Mouse (Mus musculus): ENCODE measurements at regions not wholly inside any gene's neighbourhood (a gene's known extent, or its start where the extent isn't known, plus 50 kb on each side); places are given as distances from the start of the nearest gene placed in this dataset.

DNA sequence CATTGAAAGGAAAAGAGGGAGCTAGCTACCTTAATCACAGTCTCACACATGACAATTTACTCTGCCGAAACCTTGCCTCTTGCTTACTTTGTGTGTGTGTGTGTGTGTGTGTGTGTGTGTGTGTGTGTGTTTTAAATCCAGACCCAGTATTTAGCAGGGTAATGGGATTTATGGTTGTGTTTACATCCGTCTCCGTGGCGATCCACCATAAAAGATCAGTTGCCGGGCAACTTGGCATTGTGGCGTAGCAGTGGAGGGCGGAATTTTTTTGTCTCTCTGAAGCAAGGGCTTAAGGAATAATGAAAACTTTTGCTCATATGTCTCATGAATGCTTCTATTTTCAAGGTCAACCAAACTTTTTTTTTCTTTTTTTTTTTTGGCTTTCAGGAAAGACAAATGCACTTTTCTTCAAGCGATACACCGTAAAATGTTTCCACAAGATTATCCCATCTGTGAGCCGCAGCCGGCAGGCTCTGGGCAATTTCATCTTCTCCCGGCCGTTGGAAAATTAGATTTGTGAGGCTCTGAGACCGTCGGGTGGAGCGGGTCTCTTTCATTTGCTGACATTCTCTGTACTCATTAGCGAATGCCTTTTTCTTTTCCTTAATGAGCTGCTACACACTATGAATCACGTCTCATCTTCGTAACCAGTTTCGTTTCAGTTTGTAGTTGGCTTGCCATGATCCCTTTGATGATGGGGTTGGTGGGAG, 53.9 kb upstream of the Ptch1 start:
- peaks cover 11% of the 10 kb centered on the region for H3K4me1 ChIP-seq (replicated peaks)
- H3K27me3 ChIP-seq, result peaks cover 64% of the 10 kb centered on the region
- no peaks in the 10 kb centered on the region for H3K9me3 ChIP-seq
- H3K36me3 ChIP-seq, result no peaks in the 10 kb centered on the region
- ATAC-seq, result peak; percentile 86
- H3K9ac ChIP-seq (replicated peaks), result no peak overlapping the region
- WGBS, result 4% methylated on average over 20 of the region's 20 CpGs
- peak overlapping the region; percentile 50 for H3K4me2 ChIP-seq (replicated peaks)
- peak overlapping the region; percentile 24 for H3K4me3 ChIP-seq (replicated peaks)
- H3K27ac ChIP-seq, result peak overlapping the region; percentile 67

DNA sequence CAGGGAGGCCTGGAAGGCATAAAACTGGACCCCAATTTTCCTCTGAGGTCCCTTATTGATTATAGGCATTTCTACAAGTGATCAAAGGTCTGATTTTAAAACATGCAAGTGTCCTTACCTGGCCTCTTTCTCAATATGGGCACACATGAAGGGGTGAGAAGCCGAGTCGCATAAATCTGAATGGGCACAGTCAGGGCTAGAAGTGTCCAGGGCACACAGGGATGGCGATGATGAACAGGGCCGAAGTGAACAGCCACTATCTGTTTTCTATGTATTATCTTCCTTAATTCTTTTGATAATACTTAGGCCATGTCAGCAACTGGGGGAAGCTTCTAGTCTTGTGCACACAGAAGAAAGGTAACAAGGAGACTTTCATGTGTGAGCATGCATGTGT, 54.5 kb upstream of the Ptch1 start:
- Histone ChIP-seq H3K27me3 (peaks cover 60% of the 10 kb centered on the region), H3K4me3 (replicated peaks) (peak overlapping the region; percentile 24), H3K4me2 (replicated peaks) (peak overlapping the region; percentile 50), H3K4me1 (replicated peaks) (peaks cover 11% of the 10 kb centered on the region), H3K9ac (replicated peaks) (no peak overlapping the region), H3K36me3 (no peaks in the 10 kb centered on the region), H3K9me3 (no peaks in the 10 kb centered on the region), H3K27ac (peak overlapping the region; percentile 67)
- 70% methylated on average over 4 of the region's 4 CpGs for WGBS
- peak; percentile 43; the same call in 1 of the 2 replicates for ATAC-seq

DNA sequence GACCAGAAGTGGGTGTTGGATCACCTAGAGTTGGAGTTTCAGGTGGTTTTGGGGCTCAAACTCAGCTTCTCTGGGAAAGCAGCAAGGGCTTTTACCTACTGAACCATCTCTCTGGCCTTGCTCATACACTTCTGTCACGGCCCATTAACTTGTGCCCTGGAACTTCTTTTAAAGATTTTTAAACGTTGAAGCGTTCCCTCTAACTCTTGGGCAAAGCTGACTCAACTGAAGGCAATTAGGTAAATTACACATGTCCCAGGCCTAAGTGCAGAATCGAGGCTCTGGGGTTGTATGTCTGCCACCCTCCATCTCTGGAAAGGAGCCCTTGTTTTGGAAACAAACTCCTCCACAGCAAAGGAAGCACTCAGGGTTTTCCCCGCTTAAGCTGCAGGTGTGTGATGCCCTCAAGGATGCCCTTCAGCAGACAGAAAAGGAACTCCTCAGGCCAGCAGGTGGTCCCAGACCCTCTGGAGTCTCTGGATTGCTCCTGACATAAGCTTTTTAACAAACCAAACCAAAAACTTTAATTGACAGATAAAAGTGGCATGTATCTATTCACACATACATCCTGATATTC, 58.5 kb upstream of the Ptch1 start:
- Histone ChIP-seq H3K4me3 (replicated peaks) (no peak overlapping the region), H3K27ac (no peak overlapping the region), H3K9me3 (no peaks in the 10 kb centered on the region), H3K4me2 (replicated peaks) (no peak overlapping the region), H3K27me3 (peaks cover 29% of the 10 kb centered on the region), H3K9ac (replicated peaks) (no peak overlapping the region), H3K36me3 (no peaks in the 10 kb centered on the region), H3K4me1 (replicated peaks) (peaks cover 11% of the 10 kb centered on the region)
- WGBS, result 49% methylated on average over 5 of the region's 5 CpGs
- no peak for ATAC-seq

DNA sequence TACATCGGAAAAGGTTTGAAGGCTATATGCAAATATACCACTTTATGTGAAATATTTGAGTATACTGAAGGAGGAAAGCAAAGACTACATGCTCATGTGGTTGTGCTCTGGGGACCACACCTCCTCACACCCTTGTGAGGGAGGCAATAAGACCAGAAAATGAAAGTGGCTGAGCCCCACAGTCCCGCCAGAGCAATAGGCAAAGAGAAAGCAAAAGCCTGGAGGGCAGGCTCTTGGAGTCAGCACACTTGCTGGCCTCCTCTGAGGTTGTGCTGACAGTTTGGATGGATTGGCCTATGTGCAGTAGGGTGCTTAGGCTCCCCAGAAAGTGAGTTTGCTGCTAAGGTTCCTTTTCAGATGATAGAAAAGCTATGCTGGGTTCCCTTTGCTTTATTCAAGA, 60.9 kb upstream of the Ptch1 start:
- Histone ChIP-seq H3K9me3 (no peaks in the 10 kb centered on the region), H3K27me3 (peaks cover 29% of the 10 kb centered on the region), H3K4me1 (replicated peaks) (no peaks in the 10 kb centered on the region), H3K36me3 (no peaks in the 10 kb centered on the region), H3K9ac (replicated peaks) (no peak overlapping the region), H3K27ac (no peak overlapping the region), H3K4me3 (replicated peaks) (no peak overlapping the region), H3K4me2 (replicated peaks) (no peak overlapping the region)
- ATAC-seq, result no peak
- WGBS, result 83% methylated on average over 2 of the region's 2 CpGs

DNA sequence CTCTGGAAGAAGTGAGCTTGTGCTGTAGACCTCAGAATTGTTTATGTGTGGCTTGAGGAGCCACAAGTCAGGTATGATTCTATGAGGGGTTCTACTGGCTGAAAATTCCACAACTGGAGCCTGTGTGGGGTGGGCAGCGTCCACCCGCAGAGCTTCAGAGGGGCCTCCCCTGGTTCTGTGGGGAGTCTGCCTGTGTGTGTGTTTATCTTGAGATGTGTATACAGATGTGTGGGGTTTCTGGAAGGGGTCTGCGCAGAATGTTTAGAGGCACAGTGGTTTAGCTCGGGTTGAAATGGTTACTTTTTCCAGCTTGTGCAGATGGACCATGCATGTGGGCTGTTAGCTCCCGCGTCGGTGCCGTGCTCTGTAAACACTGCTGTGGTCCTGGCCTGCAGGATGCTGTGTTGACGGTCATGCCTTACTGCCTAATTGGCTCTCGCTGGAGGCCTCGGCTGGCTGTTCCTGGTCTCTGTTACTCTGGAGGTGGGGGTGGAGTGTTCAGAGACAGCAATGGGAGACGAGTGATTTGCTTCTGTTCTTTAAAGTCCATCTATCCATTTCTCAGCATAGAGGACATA, 68.3 kb upstream of the Ptch1 start:
- Histone ChIP-seq H3K27ac (no peak overlapping the region), H3K4me2 (replicated peaks) (no peak overlapping the region), H3K27me3 (0 out of 2 replicates have a peak, but pooled peaks cover 6% of the 10 kb centered on the region), H3K4me3 (replicated peaks) (no peak overlapping the region), H3K9ac (replicated peaks) (no peak overlapping the region), H3K4me1 (replicated peaks) (peaks cover 4% of the 10 kb centered on the region; the same call in 1 of the 2 replicates), H3K36me3 (no peaks in the 10 kb centered on the region), H3K9me3 (no peaks in the 10 kb centered on the region)
- ATAC-seq, result no peak
- 68% methylated on average over 12 of the region's 12 CpGs for WGBS

DNA sequence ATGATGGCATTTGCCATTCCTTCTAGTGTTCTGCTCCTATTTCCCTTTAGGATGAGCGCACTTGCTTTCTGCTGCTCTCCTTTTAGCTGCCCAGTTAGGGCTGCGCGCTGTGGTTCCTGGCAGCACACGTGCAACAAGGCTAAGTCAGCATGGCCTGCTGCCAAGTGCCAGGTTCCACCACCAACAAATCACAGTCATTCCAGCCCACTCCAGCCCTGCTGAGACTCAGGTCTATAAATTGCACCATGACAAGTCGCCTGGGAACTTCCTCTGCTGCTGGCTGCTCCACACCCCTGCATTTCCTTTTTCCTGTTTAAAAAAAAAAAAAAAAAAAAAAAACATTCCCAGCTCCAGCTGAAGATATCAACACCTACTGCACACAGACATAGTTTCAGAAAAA, 69.2 kb upstream of the Ptch1 start:
- ATAC-seq, result no peak
- WGBS, result 78% methylated on average over 5 of the region's 5 CpGs
- Histone ChIP-seq H3K9ac (replicated peaks) (no peak overlapping the region), H3K9me3 (no peaks in the 10 kb centered on the region), H3K4me3 (replicated peaks) (no peak overlapping the region), H3K27me3 (0 out of 2 replicates have a peak, but pooled peaks cover 6% of the 10 kb centered on the region), H3K4me2 (replicated peaks) (no peak overlapping the region), H3K36me3 (no peaks in the 10 kb centered on the region), H3K27ac (no peak overlapping the region), H3K4me1 (replicated peaks) (peaks cover 4% of the 10 kb centered on the region; the same call in 1 of the 2 replicates)

DNA sequence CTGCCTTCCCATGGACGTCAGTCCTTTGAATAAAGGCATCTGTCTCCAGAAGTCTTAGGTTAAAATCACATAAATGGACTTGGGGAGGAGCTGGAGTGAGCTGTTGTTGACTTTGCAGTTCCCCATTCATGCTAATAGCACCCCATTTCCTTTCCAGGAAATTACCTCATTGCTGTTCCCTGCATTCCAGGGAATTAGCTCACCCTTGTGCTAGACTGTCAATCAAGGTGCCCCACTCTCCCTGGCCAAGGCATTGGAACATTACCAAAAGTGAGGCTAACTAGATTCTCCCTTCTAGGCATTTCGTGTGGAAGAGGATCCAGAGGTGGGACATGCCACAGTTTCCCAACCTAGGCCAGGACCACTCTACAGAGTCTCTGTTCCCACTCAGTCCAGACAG, 70.0 kb upstream of the Ptch1 start:
- H3K9ac ChIP-seq (replicated peaks), result no peak overlapping the region
- H3K4me1 ChIP-seq (replicated peaks), result peaks cover 4% of the 10 kb centered on the region; the same call in 1 of the 2 replicates
- 0 out of 2 replicates have a peak, but pooled peaks cover 6% of the 10 kb centered on the region for H3K27me3 ChIP-seq
- no peak overlapping the region for H3K4me3 ChIP-seq (replicated peaks)
- no peak overlapping the region for H3K4me2 ChIP-seq (replicated peaks)
- WGBS, result 70% methylated on average over 2 of the region's 2 CpGs
- no peaks in the 10 kb centered on the region for H3K9me3 ChIP-seq
- H3K36me3 ChIP-seq, result no peaks in the 10 kb centered on the region
- H3K27ac ChIP-seq, result no peak overlapping the region
- ATAC-seq, result no peak

DNA sequence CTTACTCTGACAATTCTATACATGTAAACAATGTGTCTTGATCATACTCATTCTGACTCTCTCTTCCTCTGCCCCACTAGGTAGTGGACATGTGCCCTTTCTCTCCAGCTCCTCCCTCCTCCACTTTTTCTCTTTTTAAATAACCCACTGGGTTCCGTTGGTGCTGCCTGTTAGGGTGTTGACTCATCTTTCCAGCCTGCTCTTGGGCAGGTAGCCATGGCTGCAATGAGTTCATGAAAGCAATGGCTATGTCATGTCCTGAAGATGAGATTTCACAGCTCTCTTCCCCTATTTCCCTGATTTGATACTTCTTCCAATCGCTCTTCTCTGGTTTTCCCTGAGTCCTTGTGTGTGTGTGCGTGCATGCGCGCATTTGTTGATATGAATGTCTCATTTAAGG, 70.9 kb upstream of the Ptch1 start:
- H3K9me3 ChIP-seq, result no peaks in the 10 kb centered on the region
- ATAC-seq, result no peak
- H3K36me3 ChIP-seq, result no peaks in the 10 kb centered on the region
- WGBS, result 91% methylated on average over 5 of the region's 5 CpGs
- H3K27me3 ChIP-seq, result 0 out of 2 replicates have a peak, but pooled peaks cover 6% of the 10 kb centered on the region
- no peak overlapping the region for H3K4me2 ChIP-seq (replicated peaks)
- no peak overlapping the region for H3K9ac ChIP-seq (replicated peaks)
- no peak overlapping the region for H3K27ac ChIP-seq
- peaks cover 4% of the 10 kb centered on the region; the same call in 1 of the 2 replicates for H3K4me1 ChIP-seq (replicated peaks)
- no peak overlapping the region for H3K4me3 ChIP-seq (replicated peaks)

DNA sequence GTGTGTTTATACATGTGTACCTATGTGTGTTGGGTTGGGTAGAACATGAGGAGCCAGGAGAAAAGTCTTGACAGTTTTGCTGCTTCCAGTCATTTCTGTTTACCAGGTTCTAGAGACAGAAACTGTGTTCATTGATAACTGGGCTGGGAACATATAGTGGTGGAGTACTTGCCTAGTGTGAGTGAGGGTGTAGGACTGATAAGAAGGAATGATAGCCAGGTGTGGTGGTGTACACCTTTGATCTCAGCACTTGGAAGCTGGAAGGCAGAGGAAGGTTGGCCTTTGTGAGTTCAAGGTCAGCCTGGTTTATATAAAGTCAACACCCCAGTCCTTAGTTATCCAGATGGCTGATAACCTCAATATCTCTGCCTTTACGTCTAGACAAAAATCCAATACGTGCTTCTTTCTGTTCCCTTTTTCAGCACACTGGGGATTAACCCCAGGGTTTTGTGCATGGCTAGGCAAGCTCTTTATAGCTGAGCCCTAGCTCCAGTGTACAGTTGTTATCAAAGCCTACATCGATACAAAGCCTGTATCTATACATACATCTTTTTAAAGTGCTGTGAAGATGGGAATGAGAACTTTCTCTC, 75.8 kb upstream of the Ptch1 start:
- Histone ChIP-seq H3K4me2 (replicated peaks) (no peak overlapping the region), H3K27ac (no peak overlapping the region), H3K27me3 (0 out of 2 replicates have a peak, but pooled peaks cover 4% of the 10 kb centered on the region), H3K4me1 (replicated peaks) (no peaks in the 10 kb centered on the region), H3K9me3 (no peaks in the 10 kb centered on the region), H3K36me3 (no peaks in the 10 kb centered on the region), H3K9ac (replicated peaks) (no peak overlapping the region), H3K4me3 (replicated peaks) (no peak overlapping the region)
- ATAC-seq, result no peak
- WGBS, result 69% methylated on average over 3 of the region's 3 CpGs

DNA sequence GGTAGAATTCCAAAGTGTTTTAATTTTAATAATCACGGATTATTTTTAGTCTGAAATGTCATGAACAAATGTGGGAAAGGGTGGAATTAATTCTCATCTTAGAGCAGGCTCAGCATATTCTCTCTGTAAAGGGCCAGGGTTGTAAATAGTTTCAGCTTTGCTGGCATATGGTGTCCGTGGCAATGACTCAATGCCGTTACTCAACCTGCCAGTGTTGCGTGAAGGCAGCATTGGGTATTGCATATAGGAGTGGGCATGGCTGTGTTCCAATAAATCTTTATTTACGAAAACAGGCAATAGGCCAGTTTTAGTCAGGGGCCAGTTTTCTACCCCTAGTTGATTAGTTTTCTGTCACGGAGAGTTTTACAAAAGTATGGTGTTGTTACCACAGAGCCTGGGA, 81.1 kb upstream of the Ptch1 start:
- Histone ChIP-seq H3K4me1 (replicated peaks) (no peaks in the 10 kb centered on the region), H3K4me2 (replicated peaks) (no peak overlapping the region), H3K9me3 (no peaks in the 10 kb centered on the region), H3K36me3 (no peaks in the 10 kb centered on the region), H3K9ac (replicated peaks) (no peak overlapping the region), H3K27me3 (no peaks in the 10 kb centered on the region), H3K27ac (no peak overlapping the region), H3K4me3 (replicated peaks) (no peak overlapping the region)
- no peak for ATAC-seq
- WGBS, result 88% methylated on average over 6 of the region's 6 CpGs

DNA sequence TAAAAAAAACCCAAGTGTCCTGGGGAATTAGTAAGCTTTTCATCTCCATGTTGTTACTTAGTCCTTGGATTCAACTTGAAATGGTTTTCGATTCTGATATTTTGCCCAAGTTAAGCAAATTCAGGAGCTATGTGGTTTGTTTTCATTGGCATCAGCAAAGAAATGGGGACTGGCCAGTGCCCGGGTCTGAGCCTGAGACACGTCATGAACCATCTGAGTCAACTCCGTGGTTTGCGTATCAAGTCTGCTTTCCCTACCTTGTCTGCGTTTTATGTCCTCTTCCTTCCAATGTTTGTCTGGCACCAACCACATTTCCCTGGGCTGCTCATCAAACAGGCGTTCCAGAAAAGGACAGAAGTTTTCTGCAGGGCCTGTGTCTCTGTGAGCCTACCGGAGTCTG, 83.7 kb upstream of the Ptch1 start:
- no peak for ATAC-seq
- H3K36me3 ChIP-seq, result no peaks in the 10 kb centered on the region
- no peak overlapping the region for H3K9ac ChIP-seq (replicated peaks)
- WGBS, result 95% methylated on average over 8 of the region's 8 CpGs
- H3K27me3 ChIP-seq, result no peaks in the 10 kb centered on the region
- no peaks in the 10 kb centered on the region for H3K4me1 ChIP-seq (replicated peaks)
- no peak overlapping the region for H3K4me2 ChIP-seq (replicated peaks)
- no peak overlapping the region for H3K4me3 ChIP-seq (replicated peaks)
- H3K9me3 ChIP-seq, result no peaks in the 10 kb centered on the region
- no peak overlapping the region for H3K27ac ChIP-seq

DNA sequence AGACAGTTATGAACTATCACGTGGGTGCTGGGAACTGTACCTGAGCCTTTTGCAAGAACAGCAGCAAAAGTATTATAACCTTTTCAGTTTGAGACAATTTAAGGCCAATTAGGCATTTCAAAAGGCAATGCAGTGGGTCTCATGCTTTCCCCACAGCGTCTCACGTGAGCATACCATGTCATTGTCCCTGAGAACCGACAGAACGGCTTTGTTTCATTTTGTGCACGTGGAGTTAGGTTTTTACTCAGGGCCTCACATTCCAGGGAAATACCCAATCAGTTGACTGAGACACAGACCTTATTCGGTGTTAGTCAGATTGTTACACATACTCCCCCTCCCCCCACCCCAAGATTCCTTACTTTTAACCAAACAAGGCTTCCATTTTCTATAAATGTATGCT, 86.0 kb upstream of the Ptch1 start:
- H3K27me3 ChIP-seq, result no peaks in the 10 kb centered on the region
- H3K9ac ChIP-seq (replicated peaks), result no peak overlapping the region
- H3K4me1 ChIP-seq (replicated peaks), result no peaks in the 10 kb centered on the region
- H3K36me3 ChIP-seq, result no peaks in the 10 kb centered on the region
- 86% methylated on average over 7 of the region's 7 CpGs for WGBS
- H3K9me3 ChIP-seq, result no peaks in the 10 kb centered on the region
- H3K4me2 ChIP-seq (replicated peaks), result no peak overlapping the region
- no peak overlapping the region for H3K4me3 ChIP-seq (replicated peaks)
- H3K27ac ChIP-seq, result no peak overlapping the region
- no peak for ATAC-seq
